Mouse (Mus musculus) lung, adult 2 months (tissue): Measurements from ENCODE around the gene Slc25a18. TPM values are rescaled to one million over a fixed set of nuclear protein-coding genes. Genes with fewer than 3 reads are reported as not detected.
A peak's percentile ranks its signal among the peaks of the same experiment; 100 is the strongest.

Source experiments
- DNase-seq: peaks from one replicate; pipeline ENCODE4 v3.0.0; 2022
- H3K4me1 ChIP-seq: fragments of 200-500 bp; 2 replicates; pipeline ENCODE4 v1.6.1; 2011; ENCODE audit warnings: low read length; ENCODE audit not compliant: control insufficient read depth, insufficient read depth
- H3K4me3 ChIP-seq: fragments of 200-500 bp; replicated peaks from 2 replicates; pipeline ENCODE3; 2011; ENCODE audit warnings: low read depth, mild to moderate bottlenecking, control low read depth, low read length; ENCODE audit errors: extremely low read depth
- CTCF ChIP-seq: fragments of 200-500 bp; IDR thresholded peaks from 2 replicates; pipeline ENCODE4 v1.5.1; 2011; ENCODE audit warnings: mild to moderate bottlenecking, low read length, control low read depth; ENCODE audit not compliant: insufficient read depth
- POLR2A ChIP-seq: fragments of 200-500 bp; IDR thresholded peaks from 2 replicates; pipeline ENCODE4 v1.6.1; 2011; ENCODE audit warnings: low read depth, mild to moderate bottlenecking, control low read depth, low read length, borderline replicate concordance; ENCODE audit errors: extremely low read depth
- WGBS: fragments of 180-500 bp; shearing (Covaris S2); methylation state at CpG from one replicate; pipeline ENCODE4 v1.1.7; 2018; 5-methylcytosine and 5-hydroxymethylcytosine counted together
- polyA plus RNA-seq: library from polyadenylated mRNA; depleted of rRNA; stranded (reverse); fragments of >200 nt; gene quantifications from 2 replicates; pipeline ENCODE4 v1.2.3, GENCODE M21; 2012; rRNA removed

Gene Slc25a18
- polyA plus RNA-seq, 1 experiment = 1.6 TPM

DNA sequence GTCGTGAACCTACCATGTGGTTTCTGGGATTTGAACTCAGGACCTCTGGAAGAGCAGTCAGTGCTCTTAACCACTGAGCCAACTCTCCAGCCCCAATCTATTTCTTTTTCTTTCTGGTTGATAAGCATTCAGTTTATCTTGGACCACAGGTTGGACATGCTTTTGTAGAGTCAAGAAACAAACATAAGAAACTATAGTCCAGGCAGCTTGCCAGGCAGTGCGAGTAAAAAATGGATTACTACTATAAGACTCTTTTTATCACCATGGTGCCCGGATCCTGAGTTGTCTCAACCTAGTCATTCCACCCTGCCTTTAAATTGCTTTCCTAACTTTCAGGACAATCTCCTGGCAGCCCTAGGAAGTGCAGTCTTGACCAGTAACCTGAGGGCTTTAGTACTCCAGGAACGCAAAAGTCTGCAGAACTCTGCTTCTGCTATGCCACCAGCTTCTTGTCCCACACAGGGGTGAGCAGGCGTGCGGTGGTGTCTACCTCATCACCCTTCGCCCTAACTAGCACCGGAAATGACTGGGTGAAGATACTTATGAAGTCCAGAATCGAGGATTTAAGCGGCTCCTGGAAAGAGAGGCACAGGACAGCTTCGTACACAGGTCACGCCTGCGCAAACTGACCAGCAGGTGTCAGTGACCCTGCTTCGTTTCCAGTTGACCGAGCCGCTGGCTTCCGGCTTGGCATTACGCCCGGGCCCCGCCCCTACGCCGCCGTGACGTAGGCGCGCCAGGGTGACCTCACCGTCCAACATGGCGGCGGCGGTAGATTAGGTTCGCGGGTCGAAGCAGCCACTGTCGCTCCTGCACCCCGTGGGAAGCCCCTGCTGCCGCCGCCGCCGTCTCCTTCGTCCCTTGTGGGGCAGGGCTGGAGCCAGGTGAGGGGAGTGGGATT is 62.3 kb downstream of the Slc25a18 start, which contains the start of gene Bcl2l13:
Gene Bcl2l13, plus strand, starts transcription at position 739 of the 901 bp plus-strand sequence.
- Histone ChIP-seq H3K4me1 (peaks cover 4% of the 10 kb centered on the region; the same call in 1 of the 2 replicates), H3K4me3 (peak within 1 kb of the TSS; percentile 98)
- TF ChIP-seq POLR2A (peak; percentile 82; the same call in 1 of the 2 replicates), CTCF (peak; percentile 57)
- 2% methylated on average over 40 of the region's 40 CpGs for WGBS
- peak; percentile 100 for DNase-seq

DNA sequence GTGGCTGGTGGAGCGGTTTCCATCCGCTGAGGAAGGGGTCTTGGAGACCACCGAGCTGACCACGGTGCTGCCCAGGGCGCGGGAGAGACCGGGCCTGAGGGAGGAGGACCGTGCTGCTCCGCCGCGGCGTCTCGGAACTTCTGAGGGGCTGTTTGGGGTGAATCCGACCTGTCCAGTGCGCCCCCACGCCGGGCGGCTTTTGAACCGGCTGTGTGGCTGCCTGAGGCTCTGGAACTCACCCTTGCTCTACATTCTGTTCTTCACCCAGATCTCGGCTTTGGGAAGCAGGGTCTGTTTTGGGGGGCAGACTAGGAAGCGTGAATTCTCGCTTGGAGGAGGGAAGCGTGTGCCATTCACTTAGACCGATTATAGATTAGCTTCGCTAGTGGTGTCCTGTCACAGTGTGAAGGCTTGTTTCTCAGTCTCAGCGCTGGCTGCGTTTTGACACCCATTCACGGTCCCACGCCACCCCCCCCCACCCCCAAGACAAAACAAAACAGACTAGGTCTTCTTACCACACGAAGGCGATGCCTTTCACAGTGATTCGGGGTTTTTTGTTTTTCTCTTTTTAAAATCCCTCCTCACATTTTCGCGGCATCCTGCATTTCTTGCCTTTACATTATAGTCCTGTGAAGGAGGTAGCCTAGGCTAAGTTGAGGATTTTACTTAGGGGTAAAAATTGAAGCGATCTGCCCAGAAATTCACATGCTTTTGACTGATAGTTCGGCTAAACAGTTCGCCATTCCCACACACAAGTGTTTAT is 63.2 kb downstream of the Slc25a18 start:
- TF ChIP-seq CTCF (no peak), POLR2A (no peak)
- peaks cover 4% of the 10 kb centered on the region; the same call in 1 of the 2 replicates for H3K4me1 ChIP-seq
- 3% methylated on average over 37 of the region's 37 CpGs for WGBS
- no peak for DNase-seq
- H3K4me3 ChIP-seq = peak overlapping the region; percentile 98

- DNase-seq = no peak
- Histone ChIP-seq H3K4me3 (no peak overlapping the region), H3K4me1 (peaks cover 4% of the 10 kb centered on the region; the same call in 1 of the 2 replicates)
- 56% methylated on average over 1 of the region's 1 CpGs for WGBS
- no peak for TF ChIP-seq POLR2A
- TF ChIP-seq CTCF = no peak
These were observed 63.8 kb downstream of the Slc25a18 start for GRCm38 (mm10) chr6:120837152-120837530.

GRCm38 (mm10) chr6:120840258-120840657 is 66.9 kb downstream of the Slc25a18 start:
- no peak overlapping the region for H3K4me3 ChIP-seq
- H3K4me1 ChIP-seq = peaks cover 4% of the 10 kb centered on the region; the same call in 1 of the 2 replicates
- WGBS = 91% methylated on average over 7 of the region's 7 CpGs
- TF ChIP-seq CTCF (no peak), POLR2A (no peak)
- no peak for DNase-seq

DNA sequence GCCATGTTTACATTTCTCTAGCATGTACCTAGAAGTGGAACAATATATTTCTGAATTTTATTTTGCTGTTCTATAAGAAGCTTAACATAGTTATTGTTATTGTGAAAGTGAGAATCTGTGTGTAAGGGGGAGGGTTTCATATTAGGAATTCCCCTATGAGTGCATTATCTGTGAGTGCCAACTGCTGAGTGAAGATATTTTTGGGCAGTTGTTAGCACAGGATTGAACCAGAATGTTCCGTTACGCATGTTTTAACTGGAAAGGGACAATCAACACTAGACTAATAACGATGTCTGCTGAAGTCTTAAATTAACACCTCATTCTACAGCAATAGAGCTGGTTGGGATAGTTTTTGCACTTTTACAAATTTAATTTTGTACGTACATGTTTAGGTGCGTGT is 68.4 kb downstream of the Slc25a18 start:
- no peak for DNase-seq
- WGBS = 79% methylated on average over 5 of the region's 5 CpGs

More for the DNA sequence above, 68.4 kb downstream of the Slc25a18 start:
- TF ChIP-seq POLR2A (no peak), CTCF (no peak)
- H3K4me3 ChIP-seq = no peak overlapping the region
- no peaks in the 10 kb centered on the region; the same call in 1 of the 2 replicates for H3K4me1 ChIP-seq

Other genes with a start within 250 kb of the Slc25a18 start
- gene Hdhd5, start 242.3 kb upstream of the Slc25a18 start, polyA plus RNA-seq = 17.0 and 17.7 TPM in 2 replicates
- 6.4 and 8.3 TPM in 2 replicates for gene Cecr2, start 107.2 kb upstream of the Slc25a18 start, polyA plus RNA-seq
- 115 and 161 TPM in 2 replicates for gene Atp6v1e1, start 49.2 kb downstream of the Slc25a18 start, polyA plus RNA-seq
- gene Bcl2l13, start 62.6 kb downstream of the Slc25a18 start, polyA plus RNA-seq = 17.3 and 21.1 TPM in 2 replicates
- gene Bid, start 143.3 kb downstream of the Slc25a18 start, polyA plus RNA-seq = 3.6 and 5.4 TPM in 2 replicates